In the genomic region with DNA sequence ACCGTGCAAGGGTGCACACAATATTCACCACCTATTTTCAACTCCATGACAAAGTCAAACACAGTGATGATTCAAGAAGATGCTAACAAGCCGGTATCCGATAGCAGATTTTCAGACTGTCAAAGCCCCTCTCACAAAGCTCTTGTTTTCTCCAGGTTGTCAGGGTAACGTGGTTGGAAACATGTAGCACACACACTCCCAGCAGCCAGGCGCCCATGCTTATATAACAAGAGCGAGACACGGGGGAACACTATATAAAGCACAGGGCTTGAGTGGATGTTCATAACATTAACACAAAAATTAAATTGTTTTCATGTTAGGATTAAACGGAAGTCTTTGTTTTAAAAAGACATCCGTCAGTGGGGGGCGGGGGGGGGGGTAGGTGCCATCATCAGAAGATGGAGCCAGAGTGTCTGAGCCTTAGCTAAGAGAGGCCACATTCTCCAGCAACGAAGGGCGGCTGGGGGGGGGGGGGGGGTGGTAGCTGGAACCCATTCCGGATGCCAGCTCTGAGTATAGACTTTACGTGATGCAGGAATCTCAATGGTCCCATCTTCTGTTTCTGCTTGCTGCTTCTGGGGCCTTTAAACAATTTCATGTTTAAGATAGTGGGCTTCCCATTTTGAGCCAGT, we compare ENCODE assay signal across 15 mouse cellular contexts.
DNase-seq lines count a peak whose midpoint lies in the region; ATAC-seq and TF ChIP-seq lines count a peak whose summit lies in the region.
"Had no signal": no experiment of that assay in that cellular context is flagged by ENCODE, and none has a peak within 500 bp of the region (broad histone marks: within the 10 kb centered on the region; RNA-seq: fewer than 3 reads in every experiment).

No protein-coding gene starts in this region.

- H3K9ac ChIP-seq in hindbrain, embryonic 11.5 days (ENCODE audit: low read depth, low read length) = no peak overlapping the region
- H3K9ac ChIP-seq in hindbrain, embryonic 13.5 days = no peak overlapping the region
- H3K9ac ChIP-seq in neural tube, embryonic 11.5 days (ENCODE audit: low read length) = no peak overlapping the region
- H3K9ac ChIP-seq: embryonic facial prominence, embryonic 15.5 days; heart, embryonic 13.5 days; intestine, embryonic 15.5 days; liver, embryonic 12.5 days had no signal

- H3K9me3 ChIP-seq in hindbrain, embryonic 11.5 days (ENCODE audit: control insufficient read depth, low read length) = no peaks in the 10 kb centered on the region
- no peaks in the 10 kb centered on the region for H3K9me3 ChIP-seq in hindbrain, embryonic 13.5 days
- H3K9me3 ChIP-seq in neural tube, embryonic 11.5 days (ENCODE audit: control insufficient read depth, low read length) = no peaks in the 10 kb centered on the region
- H3K9me3 ChIP-seq: embryonic facial prominence, embryonic 15.5 days; heart, embryonic 13.5 days; intestine, embryonic 15.5 days; liver, embryonic 12.5 days had no signal

- no peak overlapping the region for H3K4me2 ChIP-seq in hindbrain, embryonic 11.5 days (replicated peaks; ENCODE audit: low read depth, low read length)
- H3K4me2 ChIP-seq in hindbrain, embryonic 13.5 days = no peak overlapping the region
- no peak overlapping the region for H3K4me2 ChIP-seq in neural tube, embryonic 11.5 days (ENCODE audit: low read depth)
- H3K4me2 ChIP-seq: embryonic facial prominence, embryonic 15.5 days; heart, embryonic 13.5 days; intestine, embryonic 15.5 days; liver, embryonic 12.5 days had no signal

- peak; percentile 21 for DNase-seq in hindbrain, embryonic 11.5 days (ENCODE audit: low spot score)
- peak; percentile 25 for DNase-seq in neural tube, embryonic 11.5 days (ENCODE audit: low spot score)
- DNase-seq in neural tube, embryonic 10.5 days (ENCODE audit: extremely low spot score, low spot score) = no peak
- DNase-seq in left cerebral cortex, adult 2 months (ENCODE audit: extremely low spot score in 1 of 2, low spot score in 2 of 2) = peak; percentile 26 to 45
- DNase-seq in right cerebral cortex, postnatal 25 days = peak; percentile 54
- DNase-seq in heart, postnatal 10 days = no peak
- DNase-seq in Muller cell, postnatal 12 days (ENCODE audit: inconsistent ontology term) = no peak
- DNase-seq: adrenal gland, adult 2 months; cerebellum, adult 11 months; gastrocnemius, postnatal 10 days had no signal

- no peak overlapping the region for H3K4me3 ChIP-seq in hindbrain, embryonic 11.5 days (ENCODE audit: low read depth, low read length)
- H3K4me3 ChIP-seq in hindbrain, embryonic 13.5 days = no peak overlapping the region
- H3K4me3 ChIP-seq in neural tube, embryonic 11.5 days (ENCODE audit: low read depth, low read length) = no peak overlapping the region
- H3K4me3 ChIP-seq in left cerebral cortex, adult 2 months = no peak overlapping the region
- H3K4me3 ChIP-seq: embryonic facial prominence, embryonic 15.5 days; heart, embryonic 13.5 days; intestine, embryonic 15.5 days; liver, embryonic 12.5 days had no signal

- 78% methylated on average over 14 of the region's 14 CpGs for WGBS in hindbrain, embryonic 11.5 days
- 60% methylated on average over 14 of the region's 14 CpGs for WGBS in hindbrain, embryonic 13.5 days
- WGBS in neural tube, embryonic 11.5 days = 82% methylated on average over 14 of the region's 14 CpGs

- intact Hi-C loops in left cerebral cortex, adult 2 months (cut with DNase I) = no loop called here
- intact Hi-C loops in heart, postnatal 10 days (cut with DNase I) = no loop called here

- no peaks in the 10 kb centered on the region; the same call in 1 of the 2 replicates for H3K4me1 ChIP-seq in hindbrain, embryonic 11.5 days (replicated peaks; ENCODE audit: control insufficient read depth, insufficient read depth, low read length)
- peaks cover 72% of the 10 kb centered on the region for H3K4me1 ChIP-seq in hindbrain, embryonic 13.5 days (replicated peaks)
- H3K4me1 ChIP-seq in neural tube, embryonic 11.5 days (ENCODE audit: control insufficient read depth, insufficient read depth, low read length) = 0 out of 2 replicates have a peak, but pooled peaks cover 3% of the 10 kb centered on the region
- H3K4me1 ChIP-seq: embryonic facial prominence, embryonic 15.5 days had no signal

- H3K36me3 ChIP-seq in hindbrain, embryonic 11.5 days (ENCODE audit: control insufficient read depth, insufficient read depth, low read length) = no peaks in the 10 kb centered on the region
- H3K36me3 ChIP-seq in hindbrain, embryonic 13.5 days = no peaks in the 10 kb centered on the region
- H3K36me3 ChIP-seq in neural tube, embryonic 11.5 days (ENCODE audit: control insufficient read depth, insufficient read depth, low read length) = no peaks in the 10 kb centered on the region
- H3K36me3 ChIP-seq: embryonic facial prominence, embryonic 15.5 days; heart, embryonic 13.5 days; intestine, embryonic 15.5 days; liver, embryonic 12.5 days had no signal

- no peak for ATAC-seq in hindbrain, embryonic 11.5 days (ENCODE audit: low FRiP score)
- ATAC-seq in hindbrain, embryonic 13.5 days (ENCODE audit: low FRiP score) = no peak
- ATAC-seq in neural tube, embryonic 11.5 days (ENCODE audit: insufficient read depth, low FRiP score, low TSS enrichment) = no peak
- ATAC-seq: intestine, embryonic 15.5 days; liver, embryonic 12.5 days had no signal

- TF ChIP-seq CTCF in left cerebral cortex, adult 2 months (IDR thresholded peaks at IDR 0.05) = no peak

- H3K27ac ChIP-seq in hindbrain, embryonic 11.5 days (ENCODE audit: low read depth, low read length) = no peak overlapping the region
- no peak overlapping the region for H3K27ac ChIP-seq in hindbrain, embryonic 13.5 days
- H3K27ac ChIP-seq in neural tube, embryonic 11.5 days (ENCODE audit: low read depth, low read length) = no peak overlapping the region
- H3K27ac ChIP-seq in left cerebral cortex, adult 2 months = peak overlapping the region; percentile 51; the same call in 1 of the 2 replicates
- H3K27ac ChIP-seq: embryonic facial prominence, embryonic 15.5 days; heart, embryonic 13.5 days; intestine, embryonic 15.5 days; liver, embryonic 12.5 days had no signal

- no peaks in the 10 kb centered on the region for H3K27me3 ChIP-seq in hindbrain, embryonic 11.5 days (ENCODE audit: control insufficient read depth, insufficient read depth, low read length)
- H3K27me3 ChIP-seq in hindbrain, embryonic 13.5 days = no peaks in the 10 kb centered on the region
- no peaks in the 10 kb centered on the region for H3K27me3 ChIP-seq in neural tube, embryonic 11.5 days (ENCODE audit: control insufficient read depth, insufficient read depth, low read length)
- H3K27me3 ChIP-seq: embryonic facial prominence, embryonic 15.5 days; heart, embryonic 13.5 days; intestine, embryonic 15.5 days; liver, embryonic 12.5 days had no signal

Comparison
In these comparisons a context has a peak if more than half of its experiments do, and no peak if none do; other contexts are left out.
1. DNase-seq: peak in hindbrain, embryonic 11.5 days (single experiment), neural tube, embryonic 11.5 days (single experiment), left cerebral cortex, adult 2 months (2 of 2) and right cerebral cortex, postnatal 25 days (single experiment); none in neural tube, embryonic 10.5 days (single experiment), heart, postnatal 10 days (0 of 2) and Muller cell, postnatal 12 days (single experiment).